Mouse (Mus musculus) monocyte, adult 5-6 weeks (primary cell): Measurements from ENCODE around the gene Pdzd2. TPM values are rescaled to one million over a fixed set of nuclear protein-coding genes. Genes with fewer than 3 reads are reported as not detected.

ENCODE experiments used
- ATAC-seq: fragments of 153-309, 156-312 bp; replicated peaks from 2 replicates; pipeline ENCODE4 v1.8.0; 2017; ENCODE audit warnings: mild to moderate bottlenecking; ENCODE audit not compliant: low TSS enrichment, insufficient number of reproducible peaks, severe bottlenecking, poor library complexity, low FRiP score
- total RNA-seq: library from RNA; stranded (forward); fragments of 200-1000, 200-491, 200-594 nt; gene quantifications from 3 replicates; pipeline ENCODE4 v1.2.3, GENCODE M21; 2017

The Pdzd2 gene
- total RNA-seq, 1 experiment from 2014 or later, result 5.9 TPM

- no peak for ATAC-seq
Measured at GRCm38 (mm10) chr15:12681891-12682290, 57.8 kb downstream of the Pdzd2 start.

GRCm38 (mm10) chr15:12680750-12681149, 59.0 kb downstream of the Pdzd2 start:
- no peak for ATAC-seq

- no peak for ATAC-seq
Measured at GRCm38 (mm10) chr15:12679996-12680395, 59.7 kb downstream of the Pdzd2 start.

GRCm38 (mm10) chr15:12678540-12679112, 61.1 kb downstream of the Pdzd2 start:
- ATAC-seq, result no peak

GRCm38 (mm10) chr15:12675366-12675765, 64.4 kb downstream of the Pdzd2 start:
- ATAC-seq, result no peak

- ATAC-seq, result no peak
Measured at GRCm38 (mm10) chr15:12674026-12674425, 65.7 kb downstream of the Pdzd2 start.

- ATAC-seq, result no peak
Measured at GRCm38 (mm10) chr15:12667760-12668520, 71.8 kb downstream of the Pdzd2 start.

- no peak for ATAC-seq
Measured at GRCm38 (mm10) chr15:12665946-12666345, 73.8 kb downstream of the Pdzd2 start.

- no peak for ATAC-seq
Measured at GRCm38 (mm10) chr15:12663351-12663750, 76.4 kb downstream of the Pdzd2 start.

GRCm38 (mm10) chr15:12660320-12660719, 79.4 kb downstream of the Pdzd2 start:
- no peak for ATAC-seq

- ATAC-seq, result no peak
Measured at GRCm38 (mm10) chr15:12655959-12656662, 83.6 kb downstream of the Pdzd2 start.

GRCm38 (mm10) chr15:12655316-12655715, 84.4 kb downstream of the Pdzd2 start:
- ATAC-seq, result no peak

GRCm38 (mm10) chr15:12652336-12653031, 87.2 kb downstream of the Pdzd2 start:
- no peak for ATAC-seq

- no peak for ATAC-seq
Measured at GRCm38 (mm10) chr15:12650236-12650635, 89.5 kb downstream of the Pdzd2 start.

- ATAC-seq, result no peak
Measured at GRCm38 (mm10) chr15:12649674-12650073, 90.0 kb downstream of the Pdzd2 start.

GRCm38 (mm10) chr15:12649131-12649530, 90.6 kb downstream of the Pdzd2 start:
- ATAC-seq, result no peak

- ATAC-seq, result no peak
Measured at GRCm38 (mm10) chr15:12640755-12641154, 99.0 kb downstream of the Pdzd2 start.

- ATAC-seq, result no peak
Measured at GRCm38 (mm10) chr15:12639776-12640175, 99.9 kb downstream of the Pdzd2 start.

GRCm38 (mm10) chr15:12639181-12639580, 100.5 kb downstream of the Pdzd2 start:
- ATAC-seq, result no peak
